Mouse (Mus musculus) lung, embryonic 16.5 days (tissue): ENCODE data around the gene Gm29666. TPM values are rescaled to one million over a fixed set of nuclear protein-coding genes. Genes with fewer than 3 reads are reported as not detected.

Experiments used
- ATAC-seq: fragments of 200-750 bp; cut with Nextera tagmentation; 2 replicates; pipeline ENCODE4 v1.8.0; 2017; ENCODE audit warnings: low read depth, mild to moderate bottlenecking, moderate library complexity
- H3K27ac ChIP-seq: fragments of 300-500 bp; sonication (generic); 2 replicates; pipeline ENCODE4 v1.5.1; 2014; ENCODE audit warnings: mild to moderate bottlenecking, control low read depth, low read length
- H3K27me3 ChIP-seq: fragments of 300-500 bp; sonication (generic); 2 replicates; pipeline ENCODE4 v1.6.1; 2014; ENCODE audit warnings: low read depth, low read length, mixed read lengths; ENCODE audit not compliant: control insufficient read depth, insufficient read depth
- H3K36me3 ChIP-seq: fragments of 300-500 bp; sonication (generic); 2 replicates; pipeline ENCODE4 v1.6.1; 2014; ENCODE audit warnings: low read length; ENCODE audit not compliant: control insufficient read depth, insufficient read depth
- H3K4me1 ChIP-seq: fragments of 300-500 bp; sonication (generic); replicated peaks from 2 replicates; pipeline ENCODE4 v1.6.1; 2014; ENCODE audit warnings: low read length, mixed read lengths; ENCODE audit not compliant: control insufficient read depth, insufficient read depth
- H3K4me2 ChIP-seq: fragments of 300-500 bp; sonication (generic); 2 replicates; pipeline ENCODE4 v1.6.1; 2014; ENCODE audit warnings: low read depth, low read length, control low read depth
- H3K4me3 ChIP-seq: fragments of 300-500 bp; sonication (generic); 2 replicates; pipeline ENCODE4 v1.5.1; 2014; ENCODE audit warnings: mild to moderate bottlenecking, low read length, control low read depth
- H3K9ac ChIP-seq: fragments of 300-500 bp; sonication (generic); 2 replicates; pipeline ENCODE4 v1.6.1; 2014; ENCODE audit warnings: low read length, control low read depth
- H3K9me3 ChIP-seq: fragments of 300-500 bp; sonication (generic); 2 replicates; pipeline ENCODE4 v1.6.1; 2016; ENCODE audit warnings: low read length; ENCODE audit not compliant: control insufficient read depth
- WGBS: fragments of 180-500 bp; shearing (Covaris S2); extraction: QIAGEN DNeasy Blood & Tissue Kit; methylation state at CpG from one replicate; pipeline ENCODE4 v1.1.7; 2014; 5-methylcytosine and 5-hydroxymethylcytosine counted together
- polyA plus RNA-seq: library from polyadenylated mRNA; unstranded; fragments of >200 nt; fragmentation: Nextera tagmentation; extraction: Ambion mirVana; gene quantifications from 2 replicates; pipeline ENCODE4 v1.2.1, GENCODE M21; 2015

Gm29666 gene
- polyA plus RNA-seq, 1 experiment from 2014 or later = 0.50 TPM

DNA sequence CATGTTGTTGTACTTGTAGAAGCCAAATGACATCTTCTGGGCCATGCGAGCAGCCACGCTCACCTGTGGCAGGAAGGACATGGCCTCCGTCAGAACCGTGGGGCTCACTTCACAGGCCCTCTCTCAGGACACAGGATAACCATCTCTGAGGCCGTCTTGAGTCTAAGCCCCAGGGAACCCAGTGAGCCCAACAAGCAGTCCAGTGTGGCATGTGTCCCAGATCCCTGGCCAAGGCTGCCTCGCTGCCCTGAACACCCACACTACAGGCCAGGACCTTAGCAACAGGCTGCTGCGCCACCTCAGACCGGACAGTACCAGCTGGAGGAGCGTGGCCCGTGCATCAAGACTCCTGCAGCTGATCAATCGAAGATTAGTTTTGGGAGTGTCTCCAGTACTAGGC is 33.4 kb upstream of the Gm29666 start:
- Histone ChIP-seq H3K4me3 (no peak overlapping the region), H3K27me3 (no peaks in the 10 kb centered on the region), H3K36me3 (peaks cover 4% of the 10 kb centered on the region; the same call in 1 of the 2 replicates), H3K4me2 (no peak overlapping the region), H3K9me3 (no peaks in the 10 kb centered on the region), H3K9ac (no peak overlapping the region), H3K4me1 (no peaks in the 10 kb centered on the region), H3K27ac (no peak overlapping the region)
- no peak for ATAC-seq
- WGBS = 93% methylated on average over 11 of the region's 11 CpGs

DNA sequence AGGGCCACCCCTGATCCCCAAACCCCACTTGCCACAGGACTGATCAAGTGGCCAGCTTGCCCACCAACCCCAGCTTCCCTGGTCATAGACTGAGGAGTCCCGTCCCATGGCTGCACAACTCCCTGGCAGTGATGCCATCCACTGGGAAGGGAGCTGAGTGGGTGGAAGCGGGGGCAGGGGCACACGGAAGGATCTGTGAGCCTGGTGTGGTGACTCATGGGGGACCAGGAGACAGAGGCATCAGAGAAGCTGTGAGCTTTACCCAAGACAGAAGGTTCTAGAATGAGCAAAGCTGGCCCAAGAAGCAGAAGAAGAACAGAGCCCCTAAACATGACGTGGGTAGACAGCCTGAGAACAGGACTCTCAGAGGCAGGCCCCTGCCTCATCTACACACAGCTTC is 30.2 kb upstream of the Gm29666 start:
- H3K4me2 ChIP-seq = no peak overlapping the region
- 89% methylated on average over 4 of the region's 4 CpGs for WGBS
- no peaks in the 10 kb centered on the region for H3K4me1 ChIP-seq
- no peak for ATAC-seq
- no peak overlapping the region for H3K9ac ChIP-seq
- H3K36me3 ChIP-seq = peaks cover 4% of the 10 kb centered on the region; the same call in 1 of the 2 replicates
- no peaks in the 10 kb centered on the region for H3K27me3 ChIP-seq
- no peaks in the 10 kb centered on the region for H3K9me3 ChIP-seq
- H3K27ac ChIP-seq = no peak overlapping the region
- no peak overlapping the region for H3K4me3 ChIP-seq

DNA sequence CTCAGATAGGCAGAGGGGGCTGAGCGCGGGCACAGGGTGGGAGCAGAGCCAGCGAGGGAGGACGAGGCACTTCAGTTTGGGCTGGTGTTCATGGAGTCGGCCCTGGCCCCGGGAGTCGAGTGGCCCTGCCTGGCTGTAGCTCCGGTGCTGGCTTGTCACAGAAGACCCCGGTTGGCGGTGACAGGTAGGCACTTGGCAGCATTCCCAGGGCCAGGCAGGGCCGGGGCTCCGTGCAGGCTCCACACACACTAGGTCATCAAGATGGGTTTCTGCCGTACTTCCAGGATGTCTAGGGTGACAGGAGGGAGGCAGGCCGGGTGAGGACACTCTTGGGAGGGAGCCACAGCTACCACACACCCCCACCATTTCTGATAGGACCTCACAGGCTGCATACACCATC is 29.2 kb upstream of the Gm29666 start:
- 72% methylated on average over 14 of the region's 14 CpGs for WGBS
- Histone ChIP-seq H3K9me3 (no peaks in the 10 kb centered on the region), H3K27me3 (no peaks in the 10 kb centered on the region), H3K4me3 (no peak overlapping the region), H3K36me3 (peaks cover 4% of the 10 kb centered on the region; the same call in 1 of the 2 replicates), H3K4me2 (no peak overlapping the region), H3K27ac (no peak overlapping the region), H3K9ac (no peak overlapping the region), H3K4me1 (no peaks in the 10 kb centered on the region)
- no peak for ATAC-seq

DNA sequence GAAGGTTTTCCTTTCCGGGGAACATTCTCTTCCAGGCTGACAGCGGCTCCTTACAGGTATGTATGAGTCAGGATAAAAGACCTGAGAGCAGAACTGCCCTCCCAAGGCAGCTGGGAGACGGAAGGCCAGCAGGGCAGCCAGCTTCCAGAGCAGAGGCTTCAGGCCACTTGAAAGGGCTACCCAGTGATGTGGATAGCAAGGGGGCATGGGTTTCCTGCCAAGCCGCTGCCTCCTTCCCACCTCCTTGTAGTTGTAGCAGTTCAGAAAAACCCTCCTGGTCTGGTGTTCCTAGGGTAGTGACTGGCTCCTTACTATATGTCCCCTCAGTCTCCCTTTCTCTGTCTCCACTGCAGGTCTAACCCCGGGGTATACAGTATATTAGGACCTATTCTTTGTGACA is 24.5 kb upstream of the Gm29666 start:
- Histone ChIP-seq H3K9me3 (no peaks in the 10 kb centered on the region), H3K4me3 (no peak overlapping the region), H3K27ac (no peak overlapping the region), H3K36me3 (peaks cover 18% of the 10 kb centered on the region), H3K4me2 (no peak overlapping the region), H3K27me3 (no peaks in the 10 kb centered on the region), H3K4me1 (no peaks in the 10 kb centered on the region), H3K9ac (no peak overlapping the region)
- no peak for ATAC-seq
- WGBS = 79% methylated on average over 5 of the region's 5 CpGs

DNA sequence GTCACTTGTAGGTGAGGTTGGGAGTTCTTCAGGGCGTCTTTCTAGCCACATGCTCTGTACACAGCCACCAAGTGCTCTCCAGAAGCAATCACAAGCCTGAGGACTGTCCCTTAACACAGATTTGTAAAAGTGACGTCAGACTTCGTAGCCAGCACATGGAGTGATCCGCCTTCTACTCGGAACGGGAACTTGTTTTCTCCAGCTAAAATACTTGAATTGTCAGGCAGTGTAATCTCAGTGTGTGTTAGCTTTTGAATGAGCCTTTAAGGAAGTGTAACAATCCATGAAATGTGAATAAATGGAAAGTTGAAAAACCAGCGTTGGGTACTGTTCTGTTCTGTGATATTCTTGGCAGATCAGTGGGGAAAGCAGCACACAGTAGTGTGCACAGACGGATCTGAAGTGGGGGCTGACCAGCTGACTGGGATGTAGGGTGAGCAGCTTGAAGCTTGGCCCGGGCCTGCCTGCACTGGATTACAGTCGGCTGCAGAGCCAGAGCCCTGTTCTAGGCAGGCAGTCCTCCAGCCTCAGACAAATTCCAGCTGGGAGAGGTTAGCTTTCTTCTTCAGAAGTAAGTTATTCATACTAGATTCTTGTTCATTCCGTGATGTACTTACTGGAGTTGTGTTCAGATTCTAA is 22.9 kb upstream of the Gm29666 start:
- ATAC-seq = peak; percentile 34; the same call in 1 of the 2 replicates

DNA sequence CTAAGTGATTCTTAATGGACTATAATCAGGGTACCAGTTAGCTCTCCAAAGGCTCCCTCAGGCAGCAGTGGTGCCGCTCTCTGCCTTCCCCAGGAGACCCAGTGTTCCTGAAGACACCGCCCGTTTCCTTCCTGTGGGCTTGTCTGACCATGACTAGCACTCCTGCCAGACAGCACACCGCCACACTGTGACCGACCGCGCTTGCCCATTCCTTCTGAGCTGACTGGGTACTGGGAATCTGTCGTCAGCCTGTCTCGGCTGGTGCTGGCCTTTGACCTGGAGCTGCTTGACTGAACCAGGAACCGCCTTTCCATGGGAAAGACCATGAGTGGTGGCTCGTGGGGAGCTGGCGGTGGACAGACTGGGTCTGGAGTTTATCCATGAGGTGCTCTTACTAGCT is 20.3 kb upstream of the Gm29666 start:
- Histone ChIP-seq H3K27me3 (no peaks in the 10 kb centered on the region), H3K27ac (no peak overlapping the region), H3K4me3 (no peak overlapping the region), H3K9ac (no peak overlapping the region), H3K36me3 (peaks cover 55% of the 10 kb centered on the region), H3K4me1 (no peaks in the 10 kb centered on the region), H3K9me3 (no peaks in the 10 kb centered on the region), H3K4me2 (no peak overlapping the region)
- WGBS = 50% methylated on average over 12 of the region's 12 CpGs
- ATAC-seq = peak; percentile 29; the same call in 1 of the 2 replicates

More for the DNA sequence above, 22.9 kb upstream of the Gm29666 start:
- Histone ChIP-seq H3K27me3 (no peaks in the 10 kb centered on the region), H3K36me3 (peaks cover 33% of the 10 kb centered on the region), H3K9me3 (no peaks in the 10 kb centered on the region), H3K4me2 (no peak overlapping the region), H3K9ac (no peak overlapping the region), H3K4me1 (no peaks in the 10 kb centered on the region), H3K4me3 (no peak overlapping the region), H3K27ac (no peak overlapping the region)
- WGBS = 55% methylated on average over 11 of the region's 11 CpGs

DNA sequence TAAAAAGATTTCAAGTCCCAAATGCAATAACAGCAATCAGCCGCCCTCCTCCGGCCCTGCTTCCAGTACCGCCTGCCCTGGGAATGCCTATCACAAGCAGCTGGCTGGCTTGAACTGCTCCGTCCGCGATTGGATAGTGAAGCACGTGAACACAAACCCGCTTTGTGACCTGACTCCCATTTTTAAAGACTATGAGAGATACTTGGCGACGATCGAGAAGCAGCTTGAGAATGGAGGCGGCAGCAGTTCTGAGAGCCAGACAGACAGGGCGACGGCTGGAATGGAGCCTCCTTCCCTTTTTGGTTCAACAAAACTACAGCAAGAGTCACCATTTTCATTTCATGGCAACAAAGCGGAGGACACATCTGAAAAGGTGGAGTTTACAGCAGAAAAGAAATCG is 15.1 kb upstream of the Gm29666 start:
- H3K27ac ChIP-seq = no peak overlapping the region
- ATAC-seq = no peak
- WGBS = 76% methylated on average over 16 of the region's 16 CpGs
- peaks cover 78% of the 10 kb centered on the region for H3K36me3 ChIP-seq
- H3K4me3 ChIP-seq = no peak overlapping the region
- H3K9ac ChIP-seq = no peak overlapping the region
- no peak overlapping the region for H3K4me2 ChIP-seq
- H3K4me1 ChIP-seq = no peaks in the 10 kb centered on the region
- H3K27me3 ChIP-seq = no peaks in the 10 kb centered on the region
- H3K9me3 ChIP-seq = no peaks in the 10 kb centered on the region

DNA sequence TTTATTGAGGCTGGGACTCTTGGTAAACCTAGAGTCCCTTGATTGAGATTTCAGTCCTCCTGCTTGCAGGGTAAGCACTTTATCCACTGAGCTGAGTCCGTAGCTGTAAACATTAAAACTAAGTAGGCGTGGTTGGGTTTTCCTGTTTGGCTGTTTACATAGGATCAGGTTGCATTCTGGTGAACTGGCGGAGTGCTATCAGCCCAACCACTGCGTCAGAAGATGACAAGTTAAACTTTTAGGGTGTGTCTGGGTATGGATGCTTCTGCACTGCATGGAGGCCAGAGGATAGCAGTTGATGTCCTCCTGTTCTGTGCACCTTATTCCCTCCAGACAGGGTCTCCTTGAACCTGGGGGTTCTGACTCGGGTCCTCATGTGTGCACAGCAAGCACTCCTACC is 12.5 kb upstream of the Gm29666 start:
- no peak for ATAC-seq
- WGBS = 38% methylated on average over 5 of the region's 5 CpGs
- no peaks in the 10 kb centered on the region for H3K4me1 ChIP-seq
- peaks cover 75% of the 10 kb centered on the region for H3K36me3 ChIP-seq
- no peak overlapping the region for H3K9ac ChIP-seq
- no peaks in the 10 kb centered on the region for H3K27me3 ChIP-seq
- H3K9me3 ChIP-seq = no peaks in the 10 kb centered on the region
- no peak overlapping the region for H3K4me3 ChIP-seq
- H3K4me2 ChIP-seq = no peak overlapping the region
- no peak overlapping the region for H3K27ac ChIP-seq

DNA sequence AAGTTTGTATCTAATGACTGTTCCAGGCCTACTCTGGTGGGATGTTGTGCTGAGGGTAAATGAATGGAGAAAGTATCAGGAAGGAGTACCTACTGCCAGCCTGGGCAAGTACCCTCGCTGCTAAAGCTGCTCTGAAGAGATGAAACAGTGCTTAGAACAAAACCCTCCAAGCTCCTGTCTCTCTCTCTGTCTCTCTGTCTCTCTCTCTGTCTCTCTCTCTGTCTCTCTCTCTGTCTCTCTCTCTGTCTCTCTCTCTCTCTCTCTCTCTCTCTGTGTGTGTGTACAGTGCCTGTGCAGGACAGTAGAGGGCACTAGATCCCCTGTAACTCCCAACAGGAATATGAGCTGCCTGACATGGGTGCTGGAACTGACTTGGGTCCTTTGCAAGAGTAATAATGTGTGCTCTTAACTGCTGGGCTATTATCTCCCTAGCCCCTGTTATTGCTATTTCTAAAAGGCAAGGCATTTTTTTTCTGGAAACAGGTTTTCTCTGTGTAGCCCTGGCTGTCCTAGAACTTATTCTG is 5.7 kb upstream of the Gm29666 start:
- ATAC-seq = no peak
- H3K36me3 ChIP-seq = peaks cover 29% of the 10 kb centered on the region
- peak overlapping the region; percentile 85; the same call in 1 of the 2 replicates for H3K4me3 ChIP-seq
- 60% methylated on average over 1 of the region's 1 CpGs for WGBS
- no peak overlapping the region for H3K9ac ChIP-seq
- no peaks in the 10 kb centered on the region for H3K9me3 ChIP-seq
- peaks cover 20% of the 10 kb centered on the region for H3K4me1 ChIP-seq
- peak overlapping the region; percentile 76; the same call in 1 of the 2 replicates for H3K4me2 ChIP-seq
- no peaks in the 10 kb centered on the region for H3K27me3 ChIP-seq
- H3K27ac ChIP-seq = no peak overlapping the region
